Mouse (Mus musculus) kidney, adult 11 months (tissue): ENCODE data around the gene 1500009C09Rik.

ENCODE experiments used
- DNase-seq: peaks from one replicate; pipeline ENCODE4 v3.0.0; 2022

Gene 1500009C09Rik

DNA sequence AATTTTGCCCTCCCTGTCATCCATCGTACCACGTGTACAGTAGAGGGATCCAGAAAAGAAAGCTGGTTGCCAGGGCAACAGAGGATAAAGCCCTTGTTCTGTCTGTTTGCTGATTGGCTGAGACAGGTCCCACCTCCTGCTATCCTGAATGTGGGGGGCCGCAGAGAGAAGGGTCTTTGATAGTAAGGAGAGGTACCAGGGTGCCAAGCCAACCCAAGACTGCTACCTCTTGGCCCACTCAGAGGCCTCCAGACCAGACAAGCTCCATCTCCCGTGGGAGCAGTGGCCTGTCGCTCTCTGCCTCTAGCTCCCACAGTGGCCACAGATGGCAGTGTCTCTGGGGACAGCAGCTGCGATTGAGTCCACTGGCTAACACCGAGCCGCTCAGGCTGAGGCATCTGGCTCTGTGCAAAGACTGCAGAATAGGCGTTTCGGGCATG is 3.8 kb downstream of the 1500009C09Rik start:
- no peak for DNase-seq

DNA sequence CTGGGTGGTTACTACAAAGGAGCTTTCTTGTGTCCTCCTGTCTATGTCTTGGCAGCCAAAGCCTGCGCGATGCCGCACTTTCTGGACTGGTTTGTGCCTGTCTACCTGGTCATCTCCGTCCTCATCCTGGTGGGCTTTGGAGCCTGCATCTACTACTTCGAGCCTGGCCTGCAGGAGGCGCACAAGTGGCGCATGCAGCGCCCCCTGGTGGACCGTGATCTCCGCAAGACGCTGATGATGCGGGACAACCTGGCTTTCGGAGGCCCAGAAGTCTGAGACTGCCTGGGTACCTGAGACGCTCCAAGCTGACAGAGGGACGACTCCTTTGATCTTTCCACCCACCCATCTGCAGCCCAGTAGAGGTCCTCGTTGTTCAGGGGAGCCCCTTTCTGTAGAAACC is 7.3 kb downstream of the 1500009C09Rik start:
- no peak for DNase-seq

DNA sequence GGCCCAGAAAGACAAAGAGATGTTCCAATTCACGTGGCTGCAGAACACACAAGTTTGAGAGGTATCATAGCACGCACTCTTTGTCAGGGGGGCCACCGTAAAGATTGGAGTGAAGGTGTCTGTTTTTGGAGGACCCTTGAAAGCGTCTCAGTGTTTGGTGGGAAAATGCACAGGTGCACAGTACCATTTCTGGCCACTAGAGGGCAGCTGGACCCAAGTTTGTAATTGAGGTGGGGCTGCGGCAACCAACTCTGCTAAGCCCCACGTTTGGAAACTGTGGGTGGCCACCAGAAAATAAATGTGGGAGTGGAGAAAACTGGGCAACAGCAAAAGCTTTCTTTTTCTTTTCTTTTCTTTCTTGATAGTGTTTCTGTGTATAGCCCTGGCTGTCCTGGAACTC is 14.2 kb downstream of the 1500009C09Rik start:
- DNase-seq = peak; percentile 22

DNA sequence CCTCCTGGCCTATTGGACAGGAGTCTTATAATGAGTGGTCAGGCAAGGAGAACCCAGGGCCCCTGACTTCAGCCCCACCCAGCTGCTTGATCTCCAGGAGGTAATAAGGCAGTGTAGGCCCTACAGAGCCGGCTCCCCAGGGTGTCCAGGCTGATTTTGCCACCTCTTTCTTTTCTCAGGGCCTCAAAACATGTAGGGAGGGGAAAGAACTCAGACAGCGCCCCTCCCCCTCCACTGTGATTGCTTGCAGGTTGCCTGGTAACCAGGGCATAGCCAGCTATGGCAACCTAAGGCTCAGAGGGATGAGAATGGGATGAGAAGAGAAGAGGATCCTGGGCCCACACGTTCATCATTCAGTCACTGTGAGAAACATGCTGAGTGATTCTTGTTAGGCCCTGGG is 16.0 kb downstream of the 1500009C09Rik start:
- DNase-seq = no peak

DNA sequence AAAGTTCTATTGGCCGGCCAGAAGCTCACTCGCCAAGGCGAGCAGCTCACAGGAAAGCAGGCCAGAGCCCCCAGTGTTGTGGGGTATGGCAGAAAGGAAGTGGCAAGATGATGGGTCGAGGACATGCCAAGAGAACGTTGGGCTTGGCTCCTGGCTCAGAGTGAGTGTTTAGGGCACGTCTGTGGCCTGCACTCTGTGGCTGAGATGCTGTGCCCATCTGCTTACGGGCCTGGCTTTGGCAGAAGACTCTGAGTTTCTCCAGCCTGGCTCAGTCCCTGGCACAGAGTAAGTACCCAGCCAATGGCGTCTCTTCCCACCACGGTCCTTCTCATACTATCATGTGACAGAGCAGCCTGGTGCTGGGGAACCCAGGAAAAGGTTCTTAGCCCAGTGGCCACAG is 16.6 kb downstream of the 1500009C09Rik start:
- no peak for DNase-seq

DNA sequence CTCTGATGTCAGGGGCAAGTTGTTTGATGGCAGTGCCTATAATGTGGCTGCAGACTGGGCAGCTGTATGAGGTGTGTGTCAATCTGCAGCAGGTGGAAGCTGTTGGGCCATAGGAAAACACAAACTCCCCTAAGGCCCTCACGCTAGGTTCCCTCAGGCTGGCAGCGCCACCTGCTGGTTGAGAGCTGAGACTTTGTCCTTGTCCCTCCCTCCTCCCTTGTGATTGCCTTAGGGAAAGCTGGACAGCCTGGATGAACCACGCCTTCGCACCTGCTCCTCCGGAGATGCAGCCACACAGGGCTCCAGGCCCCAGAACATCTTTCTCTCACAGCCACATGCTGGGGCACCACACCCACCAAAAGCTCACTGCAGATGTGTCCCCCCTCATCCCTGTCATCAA is 19.0 kb downstream of the 1500009C09Rik start:
- peak; percentile 21 for DNase-seq

DNA sequence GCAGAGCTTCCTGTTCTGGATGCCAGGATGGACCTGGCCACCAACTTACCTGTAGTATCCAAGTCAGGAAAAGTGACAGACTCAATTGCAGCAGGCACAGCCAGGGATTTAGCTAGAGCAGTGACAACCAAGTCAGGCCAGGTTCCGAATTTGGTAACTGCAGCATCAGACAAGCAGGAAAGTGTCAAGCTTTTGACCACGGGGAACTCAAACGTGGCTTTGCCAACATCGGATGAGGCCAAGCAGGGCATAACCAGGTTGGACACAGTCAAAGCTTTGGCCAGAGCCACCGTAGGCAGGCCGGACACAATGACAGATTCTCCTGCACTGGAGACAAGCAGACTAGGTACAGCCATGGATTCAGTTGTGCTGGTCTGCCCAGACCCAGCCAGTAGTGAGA is 20.1 kb downstream of the 1500009C09Rik start:
- DNase-seq = no peak

DNA sequence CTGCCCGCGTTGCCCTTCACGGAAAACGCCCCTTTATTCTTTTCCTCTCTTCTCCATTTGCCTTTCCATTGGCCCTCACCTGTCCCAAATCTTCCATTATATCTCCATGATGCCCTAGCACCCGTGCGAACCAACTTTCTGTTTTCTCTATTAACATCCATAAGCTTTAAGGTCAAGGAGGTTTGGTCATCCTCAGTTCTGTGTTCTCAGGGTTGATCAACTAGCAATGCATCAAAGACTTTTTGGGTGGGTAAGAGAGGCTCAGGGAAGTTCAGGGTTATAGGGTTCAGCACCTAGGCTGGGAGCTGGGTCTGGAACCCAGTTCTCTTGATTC is 22.4 kb downstream of the 1500009C09Rik start, which contains the start of gene Sept3:
Gene Sept3 (plus strand): TSS at position 301 of the 334 bp plus-strand sequence.
- no peak for DNase-seq

DNA sequence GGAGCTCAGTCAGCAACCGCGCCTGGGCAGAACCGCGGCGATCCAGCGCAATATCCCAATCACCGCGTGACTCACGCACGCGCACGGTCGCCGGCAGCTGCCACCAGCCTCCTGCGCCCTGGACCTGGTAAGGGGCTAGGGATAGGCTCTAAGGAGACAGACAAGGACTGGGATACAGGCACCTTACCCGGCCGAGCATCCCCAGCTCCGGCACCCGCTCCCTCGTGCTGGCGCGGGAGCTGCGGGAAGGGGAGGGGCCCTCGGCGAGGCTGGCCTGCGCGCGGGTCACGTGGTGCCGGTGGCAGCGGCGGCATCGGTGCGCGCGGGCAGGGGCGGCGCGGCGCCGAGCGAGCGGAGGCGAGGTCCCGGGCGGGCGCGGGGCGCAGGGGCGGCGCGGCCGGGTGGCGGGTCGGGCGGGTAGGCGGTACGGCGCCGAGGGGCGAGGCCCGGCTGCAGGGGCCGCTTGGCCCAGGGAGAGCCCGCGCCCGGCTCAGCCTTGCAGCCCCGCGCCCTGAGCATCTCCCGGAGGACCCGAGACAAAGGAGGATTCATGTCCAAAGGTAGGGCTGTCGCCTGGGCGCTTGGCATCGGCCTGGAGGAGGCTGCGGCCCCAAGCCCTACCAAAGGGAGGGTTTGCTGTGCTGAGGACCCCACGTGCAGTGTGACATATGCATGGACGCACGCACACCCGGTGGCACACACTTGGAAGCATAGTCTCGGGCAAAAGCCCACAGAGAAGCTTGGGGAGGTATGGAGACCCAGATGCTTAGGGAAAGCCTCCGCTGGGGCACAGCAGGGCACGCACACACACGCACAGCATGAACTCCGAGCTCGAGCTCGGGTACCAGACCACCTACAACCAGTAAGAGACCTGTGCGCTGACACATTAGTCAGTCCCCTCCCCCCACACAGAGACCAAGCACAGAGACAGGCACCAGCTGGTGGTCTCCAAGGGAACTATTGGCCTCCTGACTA is 23.0 kb downstream of the 1500009C09Rik start:
- no peak for DNase-seq

DNA sequence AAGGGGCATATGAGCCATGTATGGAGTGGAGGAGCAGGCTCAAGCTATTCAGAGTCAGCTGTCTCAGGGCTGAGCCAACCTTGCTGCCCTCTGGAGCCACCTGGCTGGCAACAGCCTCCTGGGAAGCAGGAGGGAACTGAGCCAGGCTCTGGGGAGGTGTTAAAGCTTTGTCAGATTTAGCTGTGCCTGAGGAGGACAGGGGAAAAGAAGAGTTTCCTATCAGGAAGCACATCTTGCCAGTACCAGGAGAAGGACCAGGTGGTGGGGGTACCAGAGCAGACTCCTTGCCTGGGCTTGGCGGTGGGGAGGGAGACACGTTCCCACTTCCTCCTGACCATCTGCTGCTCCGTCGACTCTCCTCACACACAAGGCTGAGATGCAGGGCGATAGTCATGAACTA is 25.4 kb downstream of the 1500009C09Rik start:
- DNase-seq = no peak

DNA sequence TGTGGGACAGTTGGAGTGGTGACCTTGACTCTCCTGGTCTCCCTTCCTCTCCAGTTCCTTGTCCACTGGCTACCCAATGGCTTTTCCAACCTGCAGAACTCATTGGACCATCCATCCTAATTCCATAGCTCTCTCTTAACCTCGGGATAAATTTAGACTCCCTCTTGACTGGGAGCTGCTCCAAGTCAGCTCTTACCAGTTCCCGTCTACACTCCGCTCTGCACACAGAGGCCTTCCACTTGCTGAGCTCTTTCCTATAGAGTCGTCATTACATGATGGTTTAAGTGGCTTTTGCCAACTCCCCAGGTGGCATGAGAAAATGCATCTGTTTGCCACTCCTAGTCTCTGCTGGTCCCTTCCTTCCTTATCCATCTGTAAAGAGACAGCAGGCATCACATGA is 28.4 kb downstream of the 1500009C09Rik start:
- no peak for DNase-seq

DNA sequence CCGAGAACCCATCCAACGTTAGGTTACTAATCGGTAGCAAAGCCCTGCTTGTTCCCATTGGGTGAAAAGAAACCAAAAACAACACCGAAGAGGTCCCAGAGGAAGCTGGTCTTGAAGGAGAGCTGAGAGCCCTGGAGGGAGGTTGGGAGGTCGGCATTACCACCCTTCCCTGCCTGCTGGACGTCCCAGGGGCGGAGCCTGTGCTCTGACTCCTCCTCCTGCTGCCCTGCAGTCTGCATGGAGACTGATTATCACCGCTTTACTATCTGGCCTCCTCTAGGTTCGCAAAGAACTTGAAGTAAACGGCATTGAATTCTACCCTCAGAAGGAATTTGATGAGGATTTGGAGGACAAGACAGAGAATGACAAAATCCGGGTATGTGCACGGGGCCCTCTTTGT is 34.0 kb downstream of the 1500009C09Rik start:
- DNase-seq = no peak

DNA sequence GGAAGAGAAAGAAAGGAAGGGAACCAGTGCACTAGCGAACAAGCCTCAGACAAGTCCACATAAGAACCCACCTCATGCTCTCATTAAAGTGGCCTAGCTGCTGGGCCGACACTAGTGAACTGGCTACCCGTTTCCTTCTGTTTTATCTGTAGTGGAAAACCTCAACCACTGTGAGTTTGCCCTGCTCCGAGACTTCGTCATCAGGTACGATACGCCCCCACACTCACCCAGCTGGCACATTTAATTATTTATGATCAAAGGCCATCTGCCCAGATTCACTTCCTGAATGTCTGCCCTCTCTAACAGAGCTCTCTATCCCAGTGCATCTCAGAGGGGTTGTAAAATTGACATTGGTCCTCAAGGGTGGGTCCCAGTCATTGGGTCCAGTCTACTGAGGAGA is 38.1 kb downstream of the 1500009C09Rik start:
- DNase-seq = no peak

DNA sequence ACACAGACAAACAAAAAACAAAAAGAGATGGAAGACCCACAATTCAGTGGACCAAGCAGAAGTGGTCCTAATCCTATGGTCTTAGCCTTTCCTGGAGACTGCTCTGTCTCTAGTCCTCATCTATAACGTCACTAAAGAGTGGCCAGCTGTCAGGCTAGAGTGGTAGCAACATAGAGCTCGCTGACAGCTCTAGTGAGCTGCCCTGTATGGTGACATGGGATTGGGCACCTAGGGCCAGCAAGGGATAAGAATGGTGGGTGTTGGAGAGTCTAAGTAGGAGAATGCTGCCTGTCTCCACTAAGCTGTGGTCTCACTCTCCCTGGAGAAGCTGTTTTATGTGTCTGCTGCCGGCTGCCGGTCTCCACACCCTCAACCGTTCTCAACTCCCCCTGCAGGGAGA is 40.7 kb downstream of the 1500009C09Rik start:
- no peak for DNase-seq

DNA sequence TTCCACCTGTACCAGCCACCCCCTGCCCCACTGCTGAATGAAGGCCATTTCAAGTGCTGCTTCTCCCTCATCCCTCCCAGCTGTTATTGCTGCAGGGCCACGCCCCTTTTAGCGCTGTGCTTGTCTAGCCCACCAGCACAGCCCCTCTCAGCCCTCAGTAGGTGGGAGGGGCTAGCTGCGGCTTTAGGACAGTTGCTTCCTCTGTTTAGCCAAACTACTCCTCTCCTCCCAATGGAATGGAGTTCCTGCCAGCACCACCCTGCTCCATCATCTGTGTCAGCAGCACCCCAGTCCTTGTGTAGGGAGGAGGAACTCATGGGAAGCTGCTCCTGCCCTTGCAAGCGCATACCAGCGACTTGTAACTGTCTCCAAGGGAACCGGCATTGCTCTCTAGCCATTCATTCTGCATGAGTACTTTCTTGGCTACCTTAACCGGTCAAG is 41.1 kb downstream of the 1500009C09Rik start:
- peak; percentile 22 for DNase-seq

DNA sequence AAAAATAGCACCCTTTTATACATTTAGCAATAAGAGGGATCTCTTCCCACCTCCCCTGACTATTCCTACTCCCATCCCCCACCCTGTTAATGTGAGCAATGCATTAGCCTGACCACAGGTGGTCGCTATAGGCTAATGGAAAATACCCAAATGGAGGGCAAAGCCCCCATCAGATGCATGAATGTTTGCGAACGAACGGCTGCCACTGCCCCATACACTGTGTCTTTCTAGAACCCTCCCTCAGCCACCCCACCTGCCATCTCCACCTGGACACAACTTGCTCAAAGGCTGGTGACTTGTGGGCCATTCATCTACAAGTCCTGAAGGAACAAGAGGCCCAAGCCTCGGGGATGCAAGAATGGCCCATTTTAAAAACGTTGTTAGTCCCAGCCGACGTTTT is 41.9 kb downstream of the 1500009C09Rik start:
- DNase-seq = no peak

DNA sequence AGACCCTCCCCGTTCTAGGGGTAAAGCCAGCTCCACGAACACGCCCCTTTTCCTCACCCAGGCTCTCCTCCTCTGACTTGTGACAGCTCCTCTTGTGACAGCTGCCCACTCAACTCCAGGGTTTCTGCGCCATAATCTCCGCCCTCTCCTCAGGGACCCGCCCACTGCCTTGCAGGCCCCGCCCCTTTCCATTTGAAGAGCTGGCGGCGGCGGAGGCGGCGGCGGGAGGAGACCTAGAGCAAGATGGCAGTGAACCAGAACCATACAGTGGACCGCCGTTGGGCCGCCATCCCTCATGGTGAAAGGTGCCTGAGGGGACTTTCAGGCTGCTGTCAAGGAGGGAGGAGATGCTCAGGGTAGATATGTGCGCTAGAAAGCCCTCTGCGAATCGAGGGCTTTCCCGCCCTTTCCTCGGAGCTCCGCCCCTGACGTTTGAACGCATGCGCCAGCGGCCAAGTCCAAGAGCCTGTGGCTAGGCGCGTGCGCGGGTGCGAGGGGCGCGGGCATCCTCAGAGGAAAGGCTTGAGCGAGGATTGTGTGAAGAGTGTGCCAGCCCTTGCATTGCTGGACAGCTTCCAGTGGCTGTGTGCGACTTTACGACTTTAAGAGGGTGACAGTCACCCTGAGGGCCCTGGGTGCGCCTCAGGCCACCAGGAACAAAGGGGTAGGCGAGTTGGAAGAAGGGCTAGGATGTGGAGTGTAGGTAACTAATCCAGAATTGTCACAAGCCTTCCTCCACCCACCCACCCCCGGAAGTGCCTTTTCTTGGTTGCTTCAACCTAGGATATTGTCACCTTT is 46.8 kb downstream of the 1500009C09Rik start, which contains the start of gene Wbp2nl:
Gene Wbp2nl (plus strand): TSS at position 191 of the 798 bp plus-strand sequence.
- peak; percentile 7 for DNase-seq

DNA sequence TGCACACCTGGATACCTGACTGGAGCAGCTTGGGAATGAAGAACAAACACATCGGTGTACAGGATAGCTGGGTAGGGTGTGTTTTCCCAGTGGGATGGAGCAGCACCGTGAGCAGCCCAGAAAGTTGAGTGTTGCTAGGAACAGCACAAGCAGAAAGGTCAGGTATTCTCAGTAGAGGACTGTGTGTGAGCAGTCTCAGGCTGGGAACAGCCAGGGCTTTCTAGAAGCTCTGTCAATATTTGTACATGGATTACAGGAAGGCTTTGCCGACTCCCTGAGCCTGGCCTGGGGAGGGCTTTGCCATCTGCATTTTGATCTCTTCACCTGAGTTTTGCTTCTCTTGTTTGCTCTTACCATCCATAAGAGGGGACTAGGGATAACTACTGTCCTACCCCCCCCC is 54.9 kb downstream of the 1500009C09Rik start:
- DNase-seq = no peak

DNA sequence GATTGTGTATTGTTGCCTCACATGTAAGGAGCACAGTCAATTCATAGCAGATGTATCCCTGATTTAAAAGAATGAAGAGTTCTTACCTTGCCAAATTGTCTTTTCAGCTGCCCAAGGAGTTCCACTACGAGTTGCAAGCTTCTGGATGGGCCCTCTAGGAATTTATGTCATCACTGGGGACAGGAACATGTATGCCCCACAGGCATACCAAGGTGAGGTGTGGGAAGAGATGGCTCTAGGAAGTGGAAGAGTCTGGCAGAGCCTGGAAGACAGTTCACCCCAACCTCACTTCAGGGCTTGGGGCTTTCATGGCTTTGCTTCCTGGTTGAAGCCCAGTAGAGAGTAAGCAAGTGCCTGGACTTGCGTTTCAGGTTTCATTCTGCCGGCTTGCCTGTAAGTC is 56.2 kb downstream of the 1500009C09Rik start:
- no peak for DNase-seq
